Mouse (Mus musculus): Measurements from ENCODE around the gene Gtf2a1l.

Gene Gtf2a1l

GRCm38 (mm10) chr17:88653375-88653769 lies 15.1 kb upstream of the Gtf2a1l start:
- no peak for DNase-seq (ENCODE audit: low spot score)

GRCm38 (mm10) chr17:88658510-88658909 lies 9.9 kb upstream of the Gtf2a1l start:
- DNase-seq (ENCODE audit: low spot score): no peak

- no peak for DNase-seq (ENCODE audit: low spot score)
Measured at GRCm38 (mm10) chr17:88666076-88666475, 2.4 kb upstream of the Gtf2a1l start.

- no peak for DNase-seq (ENCODE audit: low spot score)
Measured at GRCm38 (mm10) chr17:88669921-88670320, 1.5 kb downstream of the Gtf2a1l start.

GRCm38 (mm10) chr17:88670800-88671199 lies 2.3 kb downstream of the Gtf2a1l start:
- no peak for DNase-seq (ENCODE audit: low spot score)

GRCm38 (mm10) chr17:88675310-88676309 lies 7.2 kb downstream of the Gtf2a1l start:
- DNase-seq (ENCODE audit: low spot score): no peak

- DNase-seq (ENCODE audit: low spot score): no peak
Measured at GRCm38 (mm10) chr17:88688226-88688625, 19.8 kb downstream of the Gtf2a1l start.

GRCm38 (mm10) chr17:88696656-88697333 lies 28.3 kb downstream of the Gtf2a1l start:
- DNase-seq (ENCODE audit: low spot score): no peak

GRCm38 (mm10) chr17:88700901-88701300 lies 32.4 kb downstream of the Gtf2a1l start:
- DNase-seq (ENCODE audit: low spot score): no peak

- no peak for DNase-seq (ENCODE audit: low spot score)
Measured at GRCm38 (mm10) chr17:88702345-88702744, 33.9 kb downstream of the Gtf2a1l start.

GRCm38 (mm10) chr17:88703112-88703511 lies 34.7 kb downstream of the Gtf2a1l start:
- no peak for DNase-seq (ENCODE audit: low spot score)

- DNase-seq (ENCODE audit: low spot score): no peak
Measured at GRCm38 (mm10) chr17:88706231-88706649, 37.8 kb downstream of the Gtf2a1l start.

- DNase-seq (ENCODE audit: low spot score): no peak
Measured at GRCm38 (mm10) chr17:88749646-88750045, 81.2 kb downstream of the Gtf2a1l start.

GRCm38 (mm10) chr17:88752827-88753471 lies 84.5 kb downstream of the Gtf2a1l start:
- no peak for DNase-seq (ENCODE audit: low spot score)

- DNase-seq (ENCODE audit: low spot score): no peak
Measured at GRCm38 (mm10) chr17:88753472-88753857, 85.0 kb downstream of the Gtf2a1l start.

GRCm38 (mm10) chr17:88755776-88756175 lies 87.3 kb downstream of the Gtf2a1l start:
- no peak for DNase-seq (ENCODE audit: low spot score)

- DNase-seq (ENCODE audit: low spot score): no peak
Measured at GRCm38 (mm10) chr17:88758003-88758437, 89.6 kb downstream of the Gtf2a1l start.

- DNase-seq (ENCODE audit: low spot score): no peak
Measured at GRCm38 (mm10) chr17:88763396-88764135, 95.1 kb downstream of the Gtf2a1l start.

- no peak for DNase-seq (ENCODE audit: low spot score)
Measured at GRCm38 (mm10) chr17:88764136-88764485, 95.7 kb downstream of the Gtf2a1l start.
